Mouse (Mus musculus) heart, postnatal 4 days (tissue): ENCODE data around the gene Elk4. TPM values are rescaled to one million over a fixed set of nuclear protein-coding genes. Genes with fewer than 3 reads are reported as not detected.
A peak's percentile ranks its signal among the peaks of the same experiment; 100 is the strongest.

Experiments used
- DNase-seq: peaks from one replicate; pipeline ENCODE4 v3.0.0; 2021
- total RNA-seq, 2 experiments: library from RNA; stranded (reverse); gene quantifications; 2 replicates each; pipeline ENCODE4 v1.2.3; 2021

The Elk4 gene
- total RNA-seq: 100 to 1,000 TPM; 104 to 110 TPM

DNA sequence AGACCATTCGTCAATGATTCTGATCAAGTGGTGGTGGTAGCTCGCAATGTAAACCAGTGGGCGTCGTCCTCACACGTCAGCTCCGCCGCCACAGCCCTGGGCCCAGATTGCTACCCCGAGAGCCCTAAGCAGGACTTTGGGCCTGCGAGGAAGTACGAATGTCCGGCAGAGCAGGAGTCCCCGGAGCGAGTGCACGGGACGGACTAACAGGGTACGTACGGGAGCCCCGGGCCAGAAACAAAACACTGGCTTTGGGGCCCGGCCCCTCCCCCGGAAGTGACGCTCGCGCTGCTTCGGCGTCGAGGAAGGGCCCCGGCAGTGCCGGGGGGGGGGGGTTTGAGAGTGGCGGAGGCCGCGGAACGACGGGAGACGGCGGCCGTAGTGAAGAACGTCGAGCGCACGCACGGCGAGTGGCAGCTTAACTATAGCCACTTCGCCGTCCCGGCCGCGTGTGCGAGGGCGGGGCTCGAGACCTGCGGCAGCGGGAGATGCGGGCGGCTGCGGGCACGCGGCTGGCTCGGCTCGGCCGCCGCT, at the start of gene Elk4:
Gene Elk4, plus strand, starts transcription at position 326 of the 534 bp plus-strand sequence.
- peak; percentile 94 for DNase-seq

DNA sequence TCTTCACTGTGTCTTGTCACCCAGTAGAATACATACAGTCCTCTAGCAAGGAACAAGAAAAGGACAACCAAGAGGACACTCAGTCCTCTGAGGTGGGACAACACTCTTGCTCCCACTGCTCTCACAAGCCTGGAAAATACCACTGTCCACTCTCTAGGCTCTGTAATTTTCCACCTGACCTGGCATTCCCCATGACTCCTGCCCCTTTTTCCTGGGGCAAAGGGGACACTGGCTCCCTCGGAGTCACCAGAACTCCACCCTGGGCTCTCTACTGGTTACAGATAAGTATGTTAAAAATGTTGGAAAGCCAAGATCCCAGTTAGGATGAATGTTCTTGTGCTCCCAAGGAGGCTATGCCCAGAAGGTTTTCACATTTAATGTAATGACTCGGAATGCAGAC, 46.4 kb upstream of the Elk4 start:
- no peak for DNase-seq

DNA sequence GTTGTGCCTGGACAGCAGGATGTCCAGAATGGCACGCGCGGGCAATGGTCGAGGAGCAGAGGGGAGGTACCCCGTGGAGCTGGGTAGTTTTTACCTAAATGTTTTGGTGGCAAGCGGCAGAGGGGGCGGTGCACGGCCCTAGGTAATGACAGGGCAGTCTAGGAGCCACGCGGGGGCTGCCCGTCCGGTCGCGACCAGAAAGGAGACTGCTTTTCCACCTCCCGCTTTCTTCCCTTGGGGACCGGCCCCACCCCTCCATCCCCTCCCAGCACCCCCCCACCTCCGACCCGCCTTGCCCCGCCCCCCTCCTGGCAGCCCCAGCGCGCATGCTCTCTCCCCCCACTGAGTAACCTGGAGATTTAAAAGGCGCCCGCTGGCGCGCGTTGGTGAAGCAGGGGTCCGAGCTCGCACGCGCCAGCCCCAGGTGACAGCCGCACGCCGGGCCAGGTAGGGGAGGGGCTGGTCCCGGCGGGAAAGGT, 44.8 kb upstream of the Elk4 start, which contains the start of gene Slc45a3:
Gene Slc45a3, plus strand, starts transcription at position 362 of the 479 bp plus-strand sequence.
- DNase-seq: peak; percentile 39

DNA sequence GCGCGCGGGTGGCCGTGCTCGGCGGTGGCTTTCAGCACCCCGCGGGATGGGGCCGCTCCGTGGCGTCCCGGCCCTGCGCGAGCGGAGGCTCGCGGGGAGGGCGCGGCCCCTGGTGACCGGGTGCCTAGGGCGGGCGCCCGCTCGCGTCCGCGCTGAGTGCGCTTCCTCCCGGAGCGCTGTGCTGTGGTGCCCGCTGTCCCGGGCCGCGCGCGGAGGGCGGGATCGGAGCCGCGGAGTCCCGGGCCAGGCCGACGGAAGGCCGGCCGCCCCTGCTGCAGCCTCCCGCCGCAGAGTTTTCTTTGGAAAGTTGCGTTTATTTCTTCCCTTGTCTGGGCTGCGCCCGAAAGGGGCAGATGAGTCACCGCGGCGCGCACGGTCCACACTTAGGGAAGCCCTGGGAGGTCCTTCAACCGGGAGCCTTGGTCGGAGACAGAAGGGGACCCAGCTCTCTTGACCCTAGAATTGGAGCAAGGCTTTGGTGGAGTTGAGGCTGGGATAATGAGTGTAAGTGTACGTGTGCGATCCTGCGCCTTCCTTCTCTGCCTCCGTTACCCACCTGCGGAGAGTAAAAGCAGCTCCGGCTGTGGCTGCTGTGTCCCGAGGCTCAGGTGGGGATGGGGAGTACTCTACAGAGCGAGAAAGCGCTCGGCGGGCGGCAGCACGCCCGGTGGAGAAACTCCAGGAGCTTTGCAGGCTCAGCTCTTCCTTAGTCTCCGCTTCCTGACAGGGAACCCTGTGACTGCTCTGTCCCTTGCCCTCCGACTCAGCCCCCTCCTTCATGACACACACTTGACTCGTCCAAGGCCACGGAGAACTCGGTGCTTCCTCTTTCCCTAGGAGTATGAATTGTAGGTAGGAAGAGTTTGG, 44.1 kb upstream of the Elk4 start:
- peak; percentile 32 for DNase-seq

DNA sequence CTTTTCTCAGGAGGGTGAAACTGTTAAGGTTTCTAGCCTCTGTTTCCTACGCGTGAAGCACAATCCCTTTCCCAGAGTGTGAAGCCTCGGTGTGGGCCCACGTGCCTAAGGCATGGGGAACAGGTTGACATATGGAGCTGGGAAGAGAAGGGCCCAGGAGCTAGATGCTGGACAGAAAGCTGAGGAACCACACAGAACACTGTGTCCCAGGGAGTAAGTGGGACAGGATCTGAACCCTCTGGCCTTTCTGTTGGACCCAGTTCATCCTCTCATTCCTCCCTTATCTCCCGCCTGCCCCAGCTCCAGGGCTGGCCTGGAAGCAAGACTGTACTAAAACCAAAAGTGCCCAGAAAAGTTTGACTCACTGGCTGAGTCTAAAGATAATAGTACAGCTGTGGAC, 43.3 kb upstream of the Elk4 start:
- no peak for DNase-seq

DNA sequence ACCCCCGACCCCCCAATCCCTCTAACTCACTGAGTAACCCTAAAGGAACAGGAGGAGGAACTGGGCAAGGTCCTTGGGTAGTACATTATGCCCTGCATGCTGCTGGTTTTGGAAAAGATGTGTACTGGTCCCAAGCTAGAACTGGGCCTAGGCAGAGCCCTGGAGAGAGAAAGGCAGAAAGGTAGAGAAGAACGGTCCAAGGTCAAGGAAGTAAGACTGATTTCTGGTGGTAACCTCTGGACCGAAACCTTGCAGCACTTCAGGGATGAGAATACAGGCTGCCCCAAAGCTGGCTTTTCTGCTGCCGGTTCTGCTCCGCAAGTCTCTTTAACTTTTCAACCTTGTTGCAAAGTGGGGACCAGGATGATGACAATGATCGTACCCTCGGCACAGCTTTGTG, 42.8 kb upstream of the Elk4 start:
- no peak for DNase-seq

- DNase-seq: no peak
These were observed 41.6 kb upstream of the Elk4 start for GRCm38 (mm10) chr1:131965818-131966217.

DNA sequence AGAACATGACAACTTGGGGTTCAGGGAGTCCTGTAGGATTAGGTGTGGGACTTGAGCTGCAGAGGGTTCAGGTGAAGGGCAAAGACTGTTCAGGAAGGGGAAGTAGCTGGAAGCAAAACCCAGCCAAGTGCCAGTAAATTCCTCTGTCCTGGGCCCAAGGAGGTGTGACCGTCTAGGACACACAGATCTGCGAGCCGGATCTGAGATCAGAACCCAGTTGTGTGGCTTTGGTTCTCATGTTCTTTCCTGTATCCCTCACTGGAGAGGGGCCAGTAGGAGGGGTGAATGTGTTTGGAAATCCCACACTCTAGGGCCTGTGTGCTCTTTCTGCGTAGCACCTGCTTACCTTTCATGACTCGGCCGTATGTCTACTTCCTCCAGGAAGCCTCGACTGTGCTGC, 40.1 kb upstream of the Elk4 start:
- no peak for DNase-seq

DNA sequence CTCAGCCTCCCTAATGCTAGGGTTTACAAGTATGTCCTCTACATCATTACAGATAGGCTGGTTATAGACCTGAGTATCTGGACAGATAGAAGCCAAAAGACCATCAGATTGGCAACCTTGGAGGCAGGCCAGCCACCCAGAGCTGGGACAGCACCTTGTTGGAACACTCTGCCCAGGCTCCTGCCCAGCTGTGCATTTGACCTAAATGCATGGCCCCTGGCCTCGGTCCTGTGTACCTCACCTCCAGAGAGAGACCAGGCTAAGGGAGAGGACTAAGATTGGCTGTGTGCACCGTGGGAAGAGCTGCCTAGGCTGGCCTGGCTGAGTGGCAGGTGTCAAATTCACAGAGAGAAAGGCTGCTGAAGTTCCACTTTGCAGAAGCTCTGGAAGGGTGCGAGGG, 38.9 kb upstream of the Elk4 start:
- no peak for DNase-seq

DNA sequence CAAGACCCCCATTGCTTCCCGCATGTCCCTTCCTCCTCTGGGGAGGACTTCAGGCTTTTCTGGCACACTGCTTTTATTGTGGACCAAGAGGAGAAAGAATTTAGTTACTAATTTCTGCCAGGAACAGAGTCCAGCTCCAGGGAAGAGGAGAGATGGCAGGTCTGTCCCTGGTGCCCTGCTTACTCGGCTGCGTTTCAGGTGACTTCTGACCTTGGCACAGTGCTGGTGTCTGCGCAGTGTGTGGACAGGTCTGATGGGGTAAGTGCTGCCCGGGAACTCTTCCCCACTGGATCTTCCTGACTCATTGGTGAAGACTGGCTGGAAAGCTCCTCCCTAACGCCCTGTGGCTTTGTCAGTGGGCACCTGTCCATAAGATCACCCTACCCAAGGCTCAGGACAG, 38.4 kb upstream of the Elk4 start:
- DNase-seq: no peak

DNA sequence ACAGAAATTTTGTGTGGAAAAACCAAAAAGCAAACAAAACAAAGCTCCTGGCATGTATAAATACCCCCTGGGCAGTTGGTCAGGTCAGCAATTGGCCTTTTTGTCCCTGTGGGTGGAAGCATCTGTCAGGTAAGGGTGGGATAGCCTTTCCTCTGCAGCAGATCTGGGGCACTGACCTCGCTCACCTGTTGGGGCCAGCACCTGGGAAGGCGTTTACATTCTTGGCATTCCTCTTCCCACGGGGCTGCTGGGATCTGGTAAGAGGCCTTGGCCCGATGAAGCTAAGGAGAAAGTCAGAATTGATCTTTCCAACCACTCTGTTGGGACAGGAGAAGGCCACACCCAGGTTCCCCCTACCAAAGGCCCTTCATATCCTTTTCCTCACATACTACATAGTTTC, 37.6 kb upstream of the Elk4 start:
- DNase-seq: no peak

DNA sequence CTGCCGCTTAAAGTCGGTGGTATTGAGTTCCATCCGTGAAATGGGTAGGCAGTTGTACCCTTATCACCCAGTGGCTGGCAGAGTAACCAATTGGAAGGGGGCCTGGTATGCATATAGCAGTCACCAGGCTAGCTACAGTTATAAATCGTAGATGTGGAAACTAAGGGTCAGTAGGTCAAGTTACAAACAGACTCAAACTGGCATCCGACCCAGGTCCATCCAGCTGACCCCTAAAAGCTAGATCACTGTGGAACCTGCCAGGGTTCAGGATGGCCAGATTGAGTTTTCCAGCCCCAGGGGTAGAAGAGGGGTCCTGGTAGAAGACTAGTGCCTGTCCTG, 37.1 kb upstream of the Elk4 start:
- DNase-seq: no peak

GRCm38 (mm10) chr1:131970661-131971520, 36.5 kb upstream of the Elk4 start:
- no peak for DNase-seq

DNA sequence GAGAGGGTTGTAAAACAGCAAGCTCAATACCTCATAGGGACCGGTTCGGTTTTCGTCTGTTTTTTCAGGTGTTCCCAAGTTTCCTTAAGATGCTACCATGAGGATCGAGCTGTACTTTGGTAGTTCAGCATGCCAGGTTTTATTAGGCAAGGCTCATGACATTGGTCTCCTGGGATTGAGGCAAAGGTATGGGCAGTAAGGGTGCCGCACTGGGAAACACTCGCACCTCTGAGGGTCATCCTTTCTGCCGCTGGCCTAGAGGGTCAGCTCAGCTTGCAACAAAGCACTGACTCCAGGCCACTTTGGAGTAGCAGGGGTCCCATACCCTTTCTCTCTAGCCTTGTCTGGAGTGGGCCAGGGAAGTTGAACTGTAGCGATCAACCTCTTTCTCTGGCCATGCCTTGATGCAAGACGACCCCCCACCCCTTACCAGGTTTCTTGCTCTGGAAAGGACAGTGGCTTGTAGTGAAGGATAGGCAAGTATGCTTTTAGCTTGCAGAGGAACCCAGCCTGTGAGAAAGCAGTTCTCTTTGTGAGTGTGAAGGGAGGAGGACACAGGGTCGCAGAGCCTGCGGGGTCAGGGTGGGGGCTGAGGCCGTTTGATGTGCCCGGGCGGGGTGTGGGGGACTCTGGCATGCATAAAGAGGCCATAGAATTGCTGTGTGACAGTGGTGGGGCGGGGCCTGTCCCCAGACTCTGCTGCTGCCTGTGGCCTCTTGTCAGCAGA, 35.5 kb upstream of the Elk4 start:
- DNase-seq: no peak

GRCm38 (mm10) chr1:131972498-131973334, 34.7 kb upstream of the Elk4 start:
- DNase-seq: no peak

DNA sequence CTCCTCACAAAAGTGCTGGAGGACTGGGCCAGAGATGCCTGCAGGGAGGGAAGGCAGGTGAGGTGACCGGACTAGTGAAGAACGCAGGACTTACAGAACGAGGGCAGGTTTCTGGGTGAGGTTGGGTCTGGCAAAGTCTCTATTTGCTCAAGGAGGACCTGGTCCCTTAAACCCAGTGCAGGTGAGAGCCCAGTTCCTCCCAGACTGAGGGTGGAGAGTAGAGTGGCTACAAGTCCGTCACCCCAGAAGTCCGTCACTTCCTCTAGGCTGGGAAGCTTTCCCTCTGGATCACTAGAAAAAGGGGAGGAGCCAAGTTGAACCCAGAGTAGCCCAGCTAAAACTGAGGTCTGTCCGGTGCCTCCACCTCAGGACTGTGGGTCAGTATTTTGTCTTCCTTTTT, 33.4 kb upstream of the Elk4 start:
- no peak for DNase-seq

- no peak for DNase-seq
These were observed 30.5 kb upstream of the Elk4 start for GRCm38 (mm10) chr1:131976886-131977285.

- no peak for DNase-seq
These were observed 26.9 kb upstream of the Elk4 start for GRCm38 (mm10) chr1:131980471-131980870.

- peak; percentile 86 for DNase-seq
These were observed 25.9 kb upstream of the Elk4 start for GRCm38 (mm10) chr1:131981378-131982013.

DNA sequence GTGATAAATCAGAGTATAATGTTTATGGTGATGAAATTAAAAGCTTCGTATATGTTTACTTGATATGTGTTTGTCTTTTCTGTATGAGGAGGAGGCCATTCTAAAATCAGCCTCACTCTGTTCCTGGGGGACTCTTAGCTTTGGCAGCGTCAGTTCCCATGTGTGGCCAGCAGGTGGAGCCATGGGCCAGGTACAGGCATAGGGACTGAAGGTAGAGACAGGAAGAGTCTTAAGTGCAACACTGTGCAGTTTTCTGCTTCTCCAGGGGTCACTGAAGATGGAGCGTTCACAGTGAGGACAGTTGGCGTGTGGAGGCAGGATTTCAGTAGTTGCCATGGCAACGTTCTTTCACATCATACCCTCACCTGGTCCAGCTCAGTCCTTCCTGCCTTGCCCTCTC, 24.5 kb upstream of the Elk4 start:
- DNase-seq: peak; percentile 87

- no peak for DNase-seq
These were observed 23.6 kb upstream of the Elk4 start for GRCm38 (mm10) chr1:131983806-131984205.
